Comparison of ENCODE assay signal across 8 mouse cellular contexts in genomic region chr8:85699051-85699450, GRCm38 (mm10). TPM values are rescaled to one million over a fixed set of nuclear protein-coding genes. Genes with fewer than 3 reads are reported as not detected.
DNase-seq lines count a peak whose midpoint lies in the region; ATAC-seq and TF ChIP-seq lines count a peak whose summit lies in the region.

No protein-coding gene starts in this region.

- H3K4me3 ChIP-seq in cortical plate, adult 2 months (ENCODE audit: insufficient read depth, low read length), result no peak overlapping the region; the same call in 1 of the 2 replicates
- peak overlapping the region; percentile 75 for H3K4me3 ChIP-seq in left cerebral cortex, adult 2 months

- peak; percentile 64 to 71 for DNase-seq in adrenal gland, adult 18-20 months (ENCODE audit: low spot score in 2 of 2)
- DNase-seq in gastrocnemius, postnatal 10 days, result peak; percentile 54
- peak; percentile 86 for DNase-seq in induced T-regulatory cell, adult 2 months (ENCODE audit: low read depth)
- DNase-seq in left cerebral cortex, adult 2 months (ENCODE audit: extremely low spot score in 1 of 2, low spot score in 2 of 2), result peak; percentile 75 to 77
- DNase-seq in right cerebral cortex, postnatal 14 days, result peak; percentile 57
- DNase-seq in urinary bladder, postnatal 4 days (ENCODE audit: low spot score in 2 of 2), result peak; percentile 29 to 61

- intact Hi-C loops in left cerebral cortex, adult 2 months (cut with DNase I), result no loop called here

- TF ChIP-seq CTCF in cortical plate, adult 2 months (IDR thresholded peaks at IDR 0.05; ENCODE audit: extremely low read depth, insufficient read depth, low read length), result peak; percentile 98
- peak; percentile 96 for TF ChIP-seq CTCF in left cerebral cortex, adult 2 months (IDR thresholded peaks at IDR 0.05)

- H3K4me1 ChIP-seq in cortical plate, adult 2 months (ENCODE audit: control insufficient read depth, insufficient read depth, low read length), result no peaks in the 10 kb centered on the region; the same call in 1 of the 2 replicates

- no peak overlapping the region for H3K27ac ChIP-seq in cortical plate, adult 2 months (ENCODE audit: insufficient read depth, low read length)
- H3K27ac ChIP-seq in left cerebral cortex, adult 2 months, result no peak overlapping the region

- TF ChIP-seq POLR2A in cortical plate, adult 2 months (IDR thresholded peaks at IDR 0.05; ENCODE audit: extremely low read depth, insufficient read depth, low read length), result no peak

- peak; percentile 92 for ATAC-seq in megakaryocyte progenitor cell, adult 5-6 weeks (replicated peaks; ENCODE audit: poor library complexity)

RNA-seq across cellular contexts. Expression of gene Neto2, which starts 1.7 kb away (rescaled TPM):
- total RNA-seq in adrenal gland, adult 18-20 months (2021), result 1 to 10 TPM; 4.4 TPM
- polyA plus RNA-seq in cortical plate, adult 2 months (2012; rRNA removed), result 21.7 and 25.6 TPM in 2 replicates
- total RNA-seq in gastrocnemius, postnatal 10 days (2021), result 1 to 10 TPM; 3.2 to 4.0 TPM
- 10 to 100 TPM; 57.2 to 61.0 TPM for total RNA-seq in left cerebral cortex, adult 2 months (2021)
- 19.3 and 23.5 TPM in 2 replicates for total RNA-seq in megakaryocyte progenitor cell, adult 5-6 weeks (2015)
- total RNA-seq in megakaryocyte progenitor cell, adult 5-6 weeks (2017), result 15.7 and 15.8 TPM in 2 replicates
